Mouse (Mus musculus) liver, embryonic 12.5 days (tissue): ENCODE results near the gene Tcea2. TPM values are rescaled to one million over a fixed set of nuclear protein-coding genes. Genes with fewer than 3 reads are reported as not detected.

ENCODE experiments used
- ATAC-seq: fragments of 200-750 bp; cut with Nextera tagmentation; 2 replicates; pipeline ENCODE4 v1.8.0; 2017; ENCODE audit warnings: moderate number of reproducible peaks, mild to moderate bottlenecking, moderate library complexity
- H3K27ac ChIP-seq: fragments of 300-500 bp; sonication (generic); 2 replicates; pipeline ENCODE4 v1.5.1; 2016; ENCODE audit warnings: mild to moderate bottlenecking
- H3K27me3 ChIP-seq: fragments of 300-500 bp; sonication (generic); replicated peaks from 2 replicates; pipeline ENCODE4 v1.6.1; 2016; ENCODE audit warnings: mild to moderate bottlenecking, moderate library complexity
- H3K36me3 ChIP-seq: fragments of 300-500 bp; sonication (generic); 2 replicates; pipeline ENCODE4 v1.6.1; 2016; ENCODE audit warnings: mild to moderate bottlenecking, moderate library complexity
- H3K4me1 ChIP-seq: fragments of 300-500 bp; sonication (generic); 2 replicates; pipeline ENCODE4 v1.6.1; 2016
- H3K4me2 ChIP-seq: fragments of 300-500 bp; sonication (generic); 2 replicates; pipeline ENCODE4 v1.6.1; 2016; ENCODE audit warnings: mild to moderate bottlenecking, moderate library complexity
- H3K4me3 ChIP-seq: fragments of 300-500 bp; sonication (generic); 2 replicates; pipeline ENCODE4 v1.5.1; 2016; ENCODE audit warnings: mild to moderate bottlenecking, moderate library complexity
- H3K9ac ChIP-seq: fragments of 300-500 bp; sonication (generic); 2 replicates; pipeline ENCODE4 v1.6.1; 2016; ENCODE audit warnings: mild to moderate bottlenecking, moderate library complexity
- H3K9me3 ChIP-seq: fragments of 300-500 bp; sonication (generic); replicated peaks from 2 replicates; pipeline ENCODE4 v1.6.1; 2016; ENCODE audit warnings: mild to moderate bottlenecking, moderate library complexity
- WGBS: fragments of 180-500 bp; shearing (Covaris S2); methylation state at CpG from one replicate; pipeline ENCODE4 v1.1.7; 2016; ENCODE audit not compliant: insufficient replicate concordance; 5-methylcytosine and 5-hydroxymethylcytosine counted together
- polyA plus RNA-seq: library from polyadenylated mRNA; unstranded; fragments of >200 nt; fragmentation: Nextera tagmentation; extraction: Ambion mirVana; gene quantifications from 2 replicates; pipeline ENCODE4 v1.2.1, GENCODE M21; 2016

Gene Tcea2
- polyA plus RNA-seq, 1 experiment from 2014 or later, result 4.7 TPM

DNA sequence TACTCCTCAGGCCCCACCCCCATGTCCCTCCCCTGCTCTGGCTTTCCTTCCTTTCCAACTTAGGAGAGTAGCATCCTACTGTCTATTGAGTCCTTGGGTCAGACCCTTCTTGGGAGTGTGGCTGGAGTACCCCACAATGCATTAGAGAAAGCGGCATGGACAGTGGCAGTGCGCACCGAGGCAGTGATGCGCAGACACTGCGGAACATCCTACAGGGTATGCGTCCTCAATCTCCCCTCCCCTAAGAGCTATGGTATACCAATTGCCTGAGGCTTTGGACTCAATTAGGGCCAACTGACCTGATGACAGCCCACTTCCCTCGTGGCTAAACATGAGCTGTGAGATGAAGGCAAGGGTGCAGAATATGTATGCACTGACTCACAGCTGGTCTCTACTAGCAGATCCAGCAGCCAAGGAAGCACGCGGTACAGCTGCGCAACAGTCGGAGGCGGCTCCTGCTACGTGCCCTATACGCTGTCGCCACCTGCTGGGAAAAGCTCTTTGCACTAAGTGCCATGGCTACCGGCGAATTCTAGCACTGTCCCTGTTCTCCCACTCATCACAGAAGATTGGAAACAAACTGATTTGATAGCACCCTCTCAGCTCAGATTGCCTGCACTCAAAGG is 21.1 kb upstream of the Tcea2 start:
- H3K27me3 ChIP-seq, result no peaks in the 10 kb centered on the region
- 28% methylated on average over 17 of the region's 17 CpGs for WGBS
- H3K4me2 ChIP-seq, result peak overlapping the region; percentile 31
- peak; percentile 61 for ATAC-seq
- no peak overlapping the region for H3K4me3 ChIP-seq
- peaks cover 30% of the 10 kb centered on the region for H3K36me3 ChIP-seq
- H3K9me3 ChIP-seq, result no peaks in the 10 kb centered on the region
- H3K4me1 ChIP-seq, result peaks cover 35% of the 10 kb centered on the region
- no peak overlapping the region for H3K27ac ChIP-seq
- H3K9ac ChIP-seq, result no peak overlapping the region

DNA sequence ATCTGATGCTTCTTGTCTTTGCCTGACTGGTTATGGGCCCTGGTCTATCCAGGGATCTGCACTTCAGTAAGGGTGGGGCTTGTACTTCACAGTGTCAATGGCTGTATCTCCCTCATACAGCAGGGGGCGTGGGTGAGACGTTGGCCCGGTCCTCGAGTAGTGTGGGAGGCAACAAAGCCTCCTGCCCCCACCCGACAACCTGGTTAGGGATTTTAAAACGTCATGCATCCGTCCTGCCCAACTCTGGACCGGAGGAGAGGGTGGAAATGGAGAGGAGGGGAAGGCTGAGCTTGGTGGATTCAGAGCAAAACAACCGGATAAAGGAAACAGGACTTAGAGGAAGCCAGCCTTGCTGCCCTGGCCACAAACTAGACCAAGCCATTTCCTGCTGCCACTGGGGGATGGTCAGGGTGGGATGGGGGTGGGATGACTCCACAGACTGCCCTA is 20.5 kb upstream of the Tcea2 start:
- under 1% methylated on average over 9 of the region's 9 CpGs for WGBS
- no peak overlapping the region for H3K27ac ChIP-seq
- H3K36me3 ChIP-seq, result peaks cover 24% of the 10 kb centered on the region
- no peaks in the 10 kb centered on the region for H3K9me3 ChIP-seq
- peaks cover 35% of the 10 kb centered on the region for H3K4me1 ChIP-seq
- no peak overlapping the region for H3K9ac ChIP-seq
- no peaks in the 10 kb centered on the region for H3K27me3 ChIP-seq
- peak overlapping the region; percentile 31 for H3K4me2 ChIP-seq
- no peak overlapping the region for H3K4me3 ChIP-seq
- ATAC-seq, result peak; percentile 77

DNA sequence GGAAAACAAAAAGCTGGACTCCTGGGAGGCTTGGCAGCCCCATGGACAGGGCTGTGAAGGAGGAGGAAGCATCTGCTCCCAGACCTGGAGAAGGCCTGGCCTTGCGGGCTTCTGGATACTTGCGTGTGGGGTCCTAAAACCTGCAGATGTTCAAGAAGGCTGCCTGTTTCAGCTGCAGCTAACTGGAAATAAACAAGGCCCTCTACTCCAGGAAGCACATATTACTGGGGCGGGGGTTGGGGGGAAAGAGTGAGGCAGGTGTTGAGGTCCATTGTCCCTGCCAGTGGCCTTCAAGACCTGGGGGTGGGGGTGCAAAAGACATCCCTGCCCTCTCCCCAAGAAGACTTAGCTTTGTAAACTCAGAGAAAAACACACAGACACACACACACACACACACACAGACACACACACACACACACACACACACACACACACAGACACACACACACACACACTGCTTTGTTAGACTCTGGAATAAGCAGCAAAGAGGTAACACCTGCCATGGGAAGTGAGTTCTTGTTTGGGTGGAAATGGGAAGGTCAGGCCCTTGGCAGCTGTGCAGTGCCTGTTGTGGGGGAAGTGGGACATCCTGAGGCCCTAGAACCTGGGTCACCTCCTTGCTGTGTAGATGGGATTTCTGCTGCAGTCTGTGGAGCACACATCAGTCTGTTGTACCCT is 17.4 kb upstream of the Tcea2 start:
- 71% methylated on average over 3 of the region's 3 CpGs for WGBS

DNA sequence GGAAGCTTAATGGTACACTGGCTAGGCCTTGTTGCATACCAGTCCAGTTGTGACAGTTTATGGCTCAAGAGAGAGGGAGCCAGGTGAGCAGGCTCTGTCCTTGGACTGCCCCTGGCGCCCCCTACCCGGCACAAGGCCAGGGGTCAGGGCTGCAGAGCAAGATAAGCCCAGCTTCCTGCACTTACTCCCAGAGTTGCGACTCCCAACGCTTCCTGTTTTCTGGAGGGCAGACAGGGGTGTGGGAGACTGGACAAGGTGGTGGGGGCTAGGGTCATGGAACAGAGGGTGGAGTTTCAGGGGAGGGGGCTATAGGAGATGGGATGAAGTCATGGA is 16.8 kb upstream of the Tcea2 start:
- ATAC-seq, result peak; percentile 19; the same call in 1 of the 2 replicates

More for the DNA sequence above, 17.4 kb upstream of the Tcea2 start:
- no peak for ATAC-seq
- Histone ChIP-seq H3K9me3 (no peaks in the 10 kb centered on the region), H3K4me2 (no peak overlapping the region), H3K4me1 (peaks cover 27% of the 10 kb centered on the region), H3K36me3 (no peaks in the 10 kb centered on the region), H3K27me3 (0 out of 2 replicates have a peak, but pooled peaks cover 2% of the 10 kb centered on the region), H3K9ac (no peak overlapping the region; the same call in 1 of the 2 replicates), H3K27ac (0 out of 2 replicates have a peak overlapping the region, but pooled peaks have one; percentile 26), H3K4me3 (no peak overlapping the region)

DNA sequence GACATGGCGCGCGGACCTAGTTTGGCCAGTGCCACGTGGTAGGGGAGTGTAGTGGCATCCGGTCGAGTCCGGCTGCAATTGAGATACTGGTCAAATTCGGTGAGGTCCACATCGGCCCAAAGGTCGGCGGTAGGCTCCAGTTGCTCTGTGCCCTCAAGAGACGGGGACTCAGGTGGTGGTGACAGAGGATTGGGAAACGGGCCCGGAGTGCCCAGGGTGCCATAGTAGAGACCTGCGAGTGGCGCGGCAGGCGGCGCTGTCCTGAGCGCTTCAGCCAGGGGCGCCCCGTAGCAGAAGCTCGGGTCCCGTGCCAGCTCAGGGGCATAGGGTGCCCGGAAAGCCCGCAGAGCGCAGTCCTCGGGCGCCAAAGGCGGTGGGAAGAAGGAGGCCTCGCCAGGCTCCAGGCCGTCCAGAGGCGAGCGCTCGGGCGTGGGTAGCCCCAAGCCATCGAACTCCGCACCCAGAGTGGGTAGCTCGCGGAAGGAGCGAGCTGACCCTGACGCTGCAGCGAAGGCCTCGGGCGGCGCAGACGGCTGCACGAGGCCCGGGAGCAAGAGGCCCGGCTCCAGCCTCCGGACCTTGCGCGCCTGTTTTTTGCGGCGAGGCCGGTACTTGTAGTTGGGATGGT is 9.7 kb upstream of the Tcea2 start:
- Histone ChIP-seq H3K36me3 (no peaks in the 10 kb centered on the region), H3K27ac (no peak overlapping the region), H3K4me1 (peaks cover 8% of the 10 kb centered on the region), H3K4me3 (peak overlapping the region; percentile 49), H3K27me3 (peaks cover 79% of the 10 kb centered on the region), H3K9ac (no peak overlapping the region), H3K9me3 (no peaks in the 10 kb centered on the region), H3K4me2 (peak overlapping the region; percentile 61)
- 5% methylated on average over 56 of the region's 56 CpGs for WGBS
- no peak for ATAC-seq

More for the DNA sequence above, 16.8 kb upstream of the Tcea2 start:
- H3K4me1 ChIP-seq, result peaks cover 24% of the 10 kb centered on the region
- 0 out of 2 replicates have a peak overlapping the region, but pooled peaks have one; percentile 26 for H3K27ac ChIP-seq
- H3K9ac ChIP-seq, result no peak overlapping the region
- H3K4me2 ChIP-seq, result no peak overlapping the region
- 9% methylated on average over 4 of the region's 4 CpGs for WGBS
- peaks cover 7% of the 10 kb centered on the region for H3K27me3 ChIP-seq
- H3K36me3 ChIP-seq, result no peaks in the 10 kb centered on the region
- H3K9me3 ChIP-seq, result no peaks in the 10 kb centered on the region
- H3K4me3 ChIP-seq, result no peak overlapping the region

DNA sequence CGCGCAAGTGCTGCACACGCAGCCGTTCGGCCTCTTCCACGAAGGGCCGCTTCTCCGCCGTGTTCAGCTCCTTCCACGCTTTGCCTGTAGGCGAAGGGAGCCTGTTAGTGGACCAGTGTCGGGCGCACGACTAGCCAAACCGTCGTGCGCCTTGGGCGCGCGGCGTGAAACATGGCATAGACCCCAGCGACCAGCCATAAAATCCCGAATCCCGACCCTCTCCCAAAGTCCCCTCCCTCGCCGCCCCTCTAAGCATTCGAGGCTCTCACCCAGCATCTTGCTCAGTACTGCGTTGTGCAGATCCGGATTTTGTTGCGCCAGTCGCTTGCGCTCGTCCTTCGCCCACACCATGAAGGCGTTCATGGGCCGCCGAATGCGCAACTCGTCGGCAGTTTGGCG is 9.2 kb upstream of the Tcea2 start:
- peaks cover 80% of the 10 kb centered on the region for H3K27me3 ChIP-seq
- H3K4me2 ChIP-seq, result peak overlapping the region; percentile 61
- H3K4me3 ChIP-seq, result peak overlapping the region; percentile 49
- peaks cover 13% of the 10 kb centered on the region for H3K4me1 ChIP-seq
- no peaks in the 10 kb centered on the region for H3K9me3 ChIP-seq
- under 1% methylated on average over 41 of the region's 41 CpGs for WGBS
- no peak for ATAC-seq
- peak overlapping the region; percentile 45; the same call in 1 of the 2 replicates for H3K9ac ChIP-seq
- no peaks in the 10 kb centered on the region for H3K36me3 ChIP-seq
- H3K27ac ChIP-seq, result no peak overlapping the region

DNA sequence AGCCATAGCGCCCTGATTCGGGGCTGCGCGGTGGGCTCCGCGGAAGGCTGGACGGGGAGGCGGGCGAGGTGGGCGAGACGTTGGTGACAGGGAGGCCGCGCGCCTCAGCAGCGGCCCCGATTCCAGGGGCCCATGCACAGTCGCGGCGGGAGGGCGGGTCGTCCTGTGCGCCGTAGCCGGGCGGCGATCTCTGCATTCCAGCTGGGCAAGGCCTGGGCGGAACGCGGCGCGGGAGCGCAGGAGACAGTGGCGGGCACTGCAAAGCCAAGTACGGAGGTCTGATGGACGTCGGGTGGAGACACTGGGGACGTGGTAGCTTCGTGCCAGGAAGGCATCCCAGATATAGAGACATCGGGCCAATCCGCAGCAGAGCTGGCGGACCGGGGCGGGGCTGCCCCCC is 8.8 kb upstream of the Tcea2 start, which contains the start of gene Sox18:
Sox18 (minus strand) TSS at position 315 of the 400 bp plus-strand sequence.
- H3K9ac ChIP-seq, result peak within 1 kb of the TSS; percentile 45; the same call in 1 of the 2 replicates
- no peaks in the 10 kb centered on the region for H3K9me3 ChIP-seq
- peaks cover 17% of the 10 kb centered on the region for H3K4me1 ChIP-seq
- peak within 1 kb of the TSS; percentile 61 for H3K4me2 ChIP-seq
- peak within 1 kb of the TSS; percentile 49 for H3K4me3 ChIP-seq
- WGBS, result under 1% methylated on average over 43 of the region's 43 CpGs
- H3K27ac ChIP-seq, result no peak within 1 kb of the TSS
- no peaks in the 10 kb centered on the region for H3K36me3 ChIP-seq
- peaks cover 80% of the 10 kb centered on the region for H3K27me3 ChIP-seq
- ATAC-seq, result no peak

DNA sequence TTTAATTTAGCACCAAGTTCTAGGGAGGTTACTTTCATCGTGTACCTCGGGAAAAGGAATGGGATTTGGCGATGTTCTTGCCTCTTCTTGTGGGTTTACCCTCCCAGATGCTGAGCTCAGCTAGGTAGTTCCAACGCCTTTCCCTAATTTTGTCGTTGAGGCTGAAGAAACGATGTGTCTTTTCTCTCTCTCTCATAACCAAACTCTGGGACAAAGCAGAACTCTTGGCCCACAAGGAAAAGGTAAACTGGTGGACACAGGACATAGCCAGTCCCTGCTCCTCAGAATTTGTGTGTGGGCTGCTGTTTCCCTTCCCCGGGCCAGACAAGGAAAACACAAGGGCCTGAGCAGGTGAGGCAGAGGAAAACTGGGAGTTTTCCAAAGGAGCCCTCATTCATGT is 8.1 kb upstream of the Tcea2 start:
- no peaks in the 10 kb centered on the region for H3K9me3 ChIP-seq
- no peak overlapping the region for H3K9ac ChIP-seq
- no peak overlapping the region for H3K4me2 ChIP-seq
- H3K27ac ChIP-seq, result no peak overlapping the region
- H3K4me1 ChIP-seq, result peaks cover 17% of the 10 kb centered on the region
- H3K36me3 ChIP-seq, result no peaks in the 10 kb centered on the region
- no peak overlapping the region for H3K4me3 ChIP-seq
- WGBS, result 33% methylated on average over 7 of the region's 7 CpGs
- no peak for ATAC-seq
- H3K27me3 ChIP-seq, result peaks cover 81% of the 10 kb centered on the region

DNA sequence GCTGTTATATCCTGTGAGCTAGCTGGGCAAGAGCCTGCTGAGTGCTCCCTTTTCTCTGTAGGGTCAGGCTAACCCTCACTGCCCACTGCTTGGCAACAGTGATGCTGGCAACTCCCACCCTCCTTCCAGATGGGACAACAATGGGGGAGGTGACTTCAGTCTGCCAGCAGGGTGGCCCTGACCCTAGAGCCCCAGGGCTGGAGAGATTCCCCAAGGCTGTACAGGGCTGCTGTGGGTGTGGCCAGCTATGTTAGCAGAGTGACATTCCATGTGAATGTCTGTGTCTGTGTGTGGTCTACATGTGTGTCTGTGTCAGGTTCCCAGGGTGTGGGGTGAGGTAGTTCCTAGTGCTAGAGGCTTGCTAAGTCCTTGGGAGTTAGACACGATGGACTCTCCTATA is 6.6 kb upstream of the Tcea2 start:
- H3K9ac ChIP-seq, result no peak overlapping the region
- no peak for ATAC-seq
- no peak overlapping the region for H3K4me2 ChIP-seq
- no peak overlapping the region for H3K4me3 ChIP-seq
- H3K9me3 ChIP-seq, result no peaks in the 10 kb centered on the region
- H3K4me1 ChIP-seq, result peaks cover 22% of the 10 kb centered on the region
- WGBS, result 47% methylated on average over 1 of the region's 1 CpGs
- H3K27me3 ChIP-seq, result peaks cover 74% of the 10 kb centered on the region
- H3K27ac ChIP-seq, result no peak overlapping the region
- H3K36me3 ChIP-seq, result no peaks in the 10 kb centered on the region

DNA sequence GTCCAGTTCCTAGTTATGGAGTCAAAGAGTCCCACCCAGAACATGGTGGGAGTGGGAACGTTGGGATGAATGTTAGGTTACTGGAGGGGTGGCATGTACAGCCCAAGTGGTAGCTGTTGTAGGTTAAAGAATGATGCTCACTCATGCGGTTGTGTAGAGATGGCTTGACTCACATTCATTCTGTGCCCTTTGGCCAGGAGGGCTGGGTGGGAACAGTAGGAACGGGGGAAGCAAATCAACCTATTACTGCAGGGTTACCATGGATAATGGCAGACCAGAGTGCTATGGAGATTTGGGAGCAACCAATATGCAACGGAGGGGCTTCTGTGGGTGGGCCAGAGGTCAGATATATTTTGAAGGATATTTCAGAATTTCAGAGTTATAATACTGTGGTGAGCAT is 5.2 kb upstream of the Tcea2 start:
- H3K9me3 ChIP-seq, result no peaks in the 10 kb centered on the region
- H3K36me3 ChIP-seq, result no peaks in the 10 kb centered on the region
- peaks cover 30% of the 10 kb centered on the region for H3K4me1 ChIP-seq
- H3K4me3 ChIP-seq, result no peak overlapping the region
- H3K4me2 ChIP-seq, result peak overlapping the region; percentile 55; the same call in 1 of the 2 replicates
- WGBS, result 66% methylated on average over 4 of the region's 4 CpGs
- no peak for ATAC-seq
- peaks cover 59% of the 10 kb centered on the region for H3K27me3 ChIP-seq
- no peak overlapping the region for H3K27ac ChIP-seq
- no peak overlapping the region for H3K9ac ChIP-seq

DNA sequence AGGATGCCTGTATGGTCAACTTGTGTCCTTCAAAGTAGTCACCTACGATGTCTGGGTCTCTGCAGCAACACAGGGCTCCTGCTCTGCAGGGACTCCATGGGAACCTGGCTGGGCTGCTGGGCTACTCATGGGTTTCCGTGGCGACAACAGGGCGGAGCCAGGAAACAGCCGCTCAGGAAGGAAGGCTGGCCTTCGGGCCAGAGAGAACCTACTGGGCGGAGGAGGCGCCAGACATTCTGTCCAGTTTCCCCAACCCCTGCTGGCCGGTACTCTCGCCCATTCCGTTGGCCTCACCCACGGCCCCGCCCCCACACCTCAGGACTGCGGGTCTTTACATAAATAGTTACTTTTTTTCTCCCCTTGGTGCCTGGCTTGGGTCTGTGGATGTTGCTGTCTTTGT is 4.7 kb upstream of the Tcea2 start:
- Histone ChIP-seq H3K27me3 (peaks cover 56% of the 10 kb centered on the region), H3K4me3 (peak overlapping the region; percentile 20; the same call in 1 of the 2 replicates), H3K36me3 (no peaks in the 10 kb centered on the region), H3K4me1 (peaks cover 32% of the 10 kb centered on the region), H3K4me2 (peak overlapping the region; percentile 55), H3K9me3 (no peaks in the 10 kb centered on the region), H3K9ac (no peak overlapping the region), H3K27ac (no peak overlapping the region)
- 2% methylated on average over 14 of the region's 14 CpGs for WGBS
- ATAC-seq, result no peak

DNA sequence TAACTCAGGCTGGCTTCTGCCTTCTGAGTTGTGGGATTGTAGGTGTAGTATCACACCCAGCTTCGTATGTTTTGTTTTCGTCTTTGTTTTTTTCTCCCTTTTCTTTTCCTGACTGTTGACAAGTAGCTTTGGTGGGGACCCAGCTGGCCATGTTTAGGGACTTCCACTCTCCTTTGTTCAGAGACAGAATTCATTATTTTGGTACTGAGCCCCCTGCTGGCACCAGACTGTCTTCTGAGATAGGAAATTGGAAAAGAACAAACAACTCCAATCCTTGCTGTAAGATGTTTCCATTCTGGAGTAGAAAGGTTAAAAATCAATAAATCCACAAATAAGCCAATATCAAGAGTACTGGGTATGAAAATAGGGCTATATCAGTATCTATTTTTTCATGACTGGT is 3.7 kb upstream of the Tcea2 start:
- Histone ChIP-seq H3K4me3 (no peak overlapping the region), H3K27me3 (peaks cover 55% of the 10 kb centered on the region), H3K36me3 (no peaks in the 10 kb centered on the region), H3K4me2 (no peak overlapping the region), H3K9me3 (no peaks in the 10 kb centered on the region), H3K9ac (no peak overlapping the region), H3K27ac (no peak overlapping the region), H3K4me1 (peaks cover 37% of the 10 kb centered on the region)
- 28% methylated on average over 2 of the region's 2 CpGs for WGBS
- ATAC-seq, result no peak
